Mouse (Mus musculus) megakaryocyte, embryonic 14.5 days (primary cell): Measurements from ENCODE around the gene Cntrl. TPM values are rescaled to one million over a fixed set of nuclear protein-coding genes. Genes with fewer than 3 reads are reported as not detected.
A peak's percentile ranks its signal among the peaks of the same experiment; 100 is the strongest.

ENCODE experiments used
- H3K27me3 ChIP-seq: replicated peaks from 2 replicates; pipeline ENCODE3; 2012; ENCODE audit warnings: inconsistent platforms
- H3K36me3 ChIP-seq: replicated peaks from 2 replicates; pipeline ENCODE3; 2012; ENCODE audit warnings: low read length, inconsistent platforms, mixed read lengths
- H3K4me1 ChIP-seq: 2 replicates; pipeline ENCODE4 v1.6.1; 2012; ENCODE audit warnings: inconsistent platforms
- H3K4me3 ChIP-seq: replicated peaks from 2 replicates; pipeline ENCODE3; 2012; ENCODE audit warnings: moderate library complexity, mild to moderate bottlenecking, inconsistent platforms
- H3K9me3 ChIP-seq: 2 replicates; pipeline ENCODE4 v1.6.1; 2012; ENCODE audit warnings: inconsistent platforms
- FLI1 ChIP-seq: IDR thresholded peaks from 2 replicates; pipeline ENCODE4 v1.6.1; 2012; ENCODE audit warnings: low read length, inconsistent platforms, mixed read lengths
- GATA1 ChIP-seq: IDR thresholded peaks from 3 replicates; pipeline ENCODE4 v1.6.1; 2012; ENCODE audit warnings: mixed read lengths, low read length, inconsistent platforms, borderline replicate concordance
- polyA plus RNA-seq: library from polyadenylated mRNA; stranded (reverse); fragments of >175 nt; gene quantifications from 2 replicates; pipeline ENCODE4 v1.2.3, GENCODE M21; 2012; ENCODE audit warnings: low replicate concordance; ENCODE audit not compliant: insufficient read depth

Gene Cntrl
- polyA plus RNA-seq, result 4.0 and 4.8 TPM in 2 replicates

- H3K4me3 ChIP-seq, result peak within 1 kb of the TSS; percentile 98
- H3K36me3 ChIP-seq, result peaks cover 21% of the 10 kb centered on the region
- no peaks in the 10 kb centered on the region for H3K9me3 ChIP-seq
- TF ChIP-seq FLI1 (no peak; the same call in 1 of the 2 replicates), GATA1 (no peak)
- no peaks in the 10 kb centered on the region for H3K27me3 ChIP-seq
- peaks cover 49% of the 10 kb centered on the region for H3K4me1 ChIP-seq
Measured at GRCm38 (mm10) chr2:35109141-35109923, at the start of gene Cntrl. TSS of gene Cntrl (plus strand) at chr2:35109492.

- no peaks in the 10 kb centered on the region for H3K36me3 ChIP-seq
- H3K27me3 ChIP-seq, result peaks cover 18% of the 10 kb centered on the region
- H3K4me1 ChIP-seq, result no peaks in the 10 kb centered on the region
- no peak for TF ChIP-seq GATA1
- no peaks in the 10 kb centered on the region for H3K9me3 ChIP-seq
- H3K4me3 ChIP-seq, result no peak overlapping the region
Measured at GRCm38 (mm10) chr2:35060256-35060655, 49.0 kb upstream of the Cntrl start.

- Histone ChIP-seq H3K27me3 (peaks cover 15% of the 10 kb centered on the region), H3K9me3 (no peaks in the 10 kb centered on the region), H3K4me3 (no peak overlapping the region), H3K36me3 (no peaks in the 10 kb centered on the region), H3K4me1 (no peaks in the 10 kb centered on the region)
- TF ChIP-seq GATA1 (no peak), FLI1 (no peak)
Measured at GRCm38 (mm10) chr2:35060897-35061296, 48.4 kb upstream of the Cntrl start.

- Histone ChIP-seq H3K4me1 (0 out of 2 replicates have a peak, but pooled peaks cover 1% of the 10 kb centered on the region), H3K9me3 (no peaks in the 10 kb centered on the region), H3K36me3 (no peaks in the 10 kb centered on the region), H3K4me3 (no peak within 1 kb of the TSS), H3K27me3 (peaks cover 14% of the 10 kb centered on the region)
- TF ChIP-seq GATA1 (no peak), FLI1 (no peak)
Measured at GRCm38 (mm10) chr2:35061338-35061737, 48.0 kb upstream of the Cntrl start, which contains the start of gene Hc. TSS of gene Hc (minus strand) at chr2:35061438.

GRCm38 (mm10) chr2:35063333-35064030 lies 45.8 kb upstream of the Cntrl start:
- Histone ChIP-seq H3K4me1 (0 out of 2 replicates have a peak, but pooled peaks cover 6% of the 10 kb centered on the region), H3K4me3 (no peak overlapping the region), H3K9me3 (no peaks in the 10 kb centered on the region), H3K27me3 (peaks cover 22% of the 10 kb centered on the region), H3K36me3 (no peaks in the 10 kb centered on the region)
- TF ChIP-seq FLI1 (no peak), GATA1 (no peak)

GRCm38 (mm10) chr2:35066525-35067082 lies 42.7 kb upstream of the Cntrl start:
- Histone ChIP-seq H3K27me3 (peaks cover 33% of the 10 kb centered on the region), H3K4me1 (0 out of 2 replicates have a peak, but pooled peaks cover 6% of the 10 kb centered on the region), H3K36me3 (no peaks in the 10 kb centered on the region), H3K4me3 (no peak overlapping the region), H3K9me3 (no peaks in the 10 kb centered on the region)
- TF ChIP-seq FLI1 (no peak), GATA1 (no peak)

GRCm38 (mm10) chr2:35067117-35067516 lies 42.2 kb upstream of the Cntrl start:
- peaks cover 35% of the 10 kb centered on the region for H3K27me3 ChIP-seq
- TF ChIP-seq FLI1 (no peak), GATA1 (no peak)
- H3K4me3 ChIP-seq, result no peak overlapping the region
- H3K36me3 ChIP-seq, result no peaks in the 10 kb centered on the region
- H3K9me3 ChIP-seq, result no peaks in the 10 kb centered on the region
- 0 out of 2 replicates have a peak, but pooled peaks cover 6% of the 10 kb centered on the region for H3K4me1 ChIP-seq

GRCm38 (mm10) chr2:35069124-35069523 lies 40.2 kb upstream of the Cntrl start:
- no peak for TF ChIP-seq FLI1
- no peak for TF ChIP-seq GATA1
- peaks cover 38% of the 10 kb centered on the region for H3K27me3 ChIP-seq
- H3K9me3 ChIP-seq, result peaks cover 16% of the 10 kb centered on the region
- H3K36me3 ChIP-seq, result no peaks in the 10 kb centered on the region
- H3K4me1 ChIP-seq, result 0 out of 2 replicates have a peak, but pooled peaks cover 6% of the 10 kb centered on the region
- H3K4me3 ChIP-seq, result no peak overlapping the region

GRCm38 (mm10) chr2:35070275-35070674 lies 39.0 kb upstream of the Cntrl start:
- no peak for TF ChIP-seq FLI1
- no peak for TF ChIP-seq GATA1
- no peak overlapping the region for H3K4me3 ChIP-seq

More at GRCm38 (mm10) chr2:35070275-35070674, 39.0 kb upstream of the Cntrl start:
- H3K4me1 ChIP-seq, result 0 out of 2 replicates have a peak, but pooled peaks cover 6% of the 10 kb centered on the region
- peaks cover 28% of the 10 kb centered on the region for H3K9me3 ChIP-seq
- no peaks in the 10 kb centered on the region for H3K36me3 ChIP-seq
- peaks cover 45% of the 10 kb centered on the region for H3K27me3 ChIP-seq
